Comparison of ENCODE assay signal across 9 mouse cellular contexts in the genomic region with DNA sequence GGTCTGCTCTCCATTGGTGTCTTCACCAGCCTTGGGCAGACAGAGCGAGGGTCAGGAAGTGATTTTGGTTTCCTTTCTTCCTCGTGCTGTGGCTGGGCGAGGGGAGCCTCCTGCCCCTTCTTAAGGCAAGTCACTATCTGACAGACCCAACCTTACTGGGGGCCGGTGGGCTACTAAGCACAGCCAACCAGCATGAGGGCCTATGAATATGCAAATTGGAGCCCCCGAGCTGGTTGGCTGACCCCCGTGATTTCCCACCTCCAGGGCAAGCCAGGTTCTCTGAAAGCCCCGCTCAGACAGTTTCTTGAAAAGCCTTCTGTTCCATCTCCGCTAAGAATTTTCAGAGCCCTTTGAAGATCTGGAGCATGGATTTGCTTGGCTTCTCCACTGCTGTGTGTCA. TPM values are rescaled to one million over a fixed set of nuclear protein-coding genes. Genes with fewer than 3 reads are reported as not detected.
A peak's percentile ranks its signal among the peaks of the same experiment; 100 is the strongest.
DNase-seq lines count a peak whose midpoint lies in the region; ATAC-seq and TF ChIP-seq lines count a peak whose summit lies in the region.
"Had no signal": no experiment of that assay in that cellular context is flagged by ENCODE, and none has a peak within 500 bp of the region (broad histone marks: within the 10 kb centered on the region; RNA-seq: fewer than 3 reads in every experiment).

No protein-coding gene starts in this region.

- ATAC-seq in heart, embryonic 16.5 days (replicated peaks; ENCODE audit: extremely low read depth, insufficient read depth, low FRiP score): no peak
- ATAC-seq in limb, embryonic 14.5 days (ENCODE audit: low FRiP score, low read depth): no peak

- H3K27ac ChIP-seq in heart, embryonic 16.5 days (ENCODE audit: low read length): no peak overlapping the region
- H3K27ac ChIP-seq in limb, embryonic 14.5 days (replicated peaks; ENCODE audit: low read depth, low read length): no peak overlapping the region

- no peak for DNase-seq in heart, adult 18-20 months
- DNase-seq in thymus, postnatal 4 days: peak; percentile 21
- no peak for DNase-seq in thymus, adult 18-20 months
- DNase-seq in limb, embryonic 14.5 days (ENCODE audit: low spot score): no peak
- no peak for DNase-seq in adrenal gland, adult 18-20 months (ENCODE audit: low spot score in 2 of 2)
- DNase-seq in cerebellum, postnatal 14 days: no peak
- DNase-seq in frontal cortex, postnatal 14 days (ENCODE audit: low spot score in 2 of 2): no peak

- no peaks in the 10 kb centered on the region for H3K36me3 ChIP-seq in heart, embryonic 16.5 days (ENCODE audit: control insufficient read depth, insufficient read depth)
- H3K36me3 ChIP-seq in limb, embryonic 14.5 days (ENCODE audit: control insufficient read depth, insufficient read depth, low read length): no peaks in the 10 kb centered on the region

- no peaks in the 10 kb centered on the region for H3K9me3 ChIP-seq in heart, embryonic 16.5 days (replicated peaks; ENCODE audit: control insufficient read depth, low read length)
- H3K9me3 ChIP-seq in limb, embryonic 14.5 days (ENCODE audit: control insufficient read depth, low read length): no peaks in the 10 kb centered on the region

- peak overlapping the region; percentile 6 for H3K4me3 ChIP-seq in heart, embryonic 16.5 days (ENCODE audit: low read length)
- 0 out of 2 replicates have a peak overlapping the region, but pooled peaks have one; percentile 3 for H3K4me3 ChIP-seq in limb, embryonic 14.5 days (replicated peaks; ENCODE audit: low read length)

- peak overlapping the region; percentile 36 for H3K4me2 ChIP-seq in heart, embryonic 16.5 days (ENCODE audit: low read depth, low read length)
- H3K4me2 ChIP-seq in limb, embryonic 14.5 days (replicated peaks; ENCODE audit: low read depth, low read length, severe bottlenecking): peak overlapping the region; percentile 36

- no peak for TF ChIP-seq POLR2A in limb, embryonic 14.5 days (IDR thresholded peaks at IDR 0.05; ENCODE audit: borderline replicate concordance, extremely low read depth, insufficient read depth, insufficient read length)

- no peaks in the 10 kb centered on the region for H3K27me3 ChIP-seq in heart, embryonic 16.5 days (ENCODE audit: control insufficient read depth, insufficient read depth, low read length)
- no peaks in the 10 kb centered on the region for H3K27me3 ChIP-seq in limb, embryonic 14.5 days (ENCODE audit: control insufficient read depth, insufficient read depth, low read length)

- peaks cover 10% of the 10 kb centered on the region for H3K4me1 ChIP-seq in heart, embryonic 16.5 days (ENCODE audit: control insufficient read depth, insufficient read depth, low read length)
- H3K4me1 ChIP-seq in limb, embryonic 14.5 days (ENCODE audit: control insufficient read depth, insufficient read depth, low read length): peaks cover 16% of the 10 kb centered on the region

- 7% methylated on average over 8 of the region's 8 CpGs for WGBS in heart, embryonic 16.5 days
- WGBS in limb, embryonic 14.5 days: 6% methylated on average over 8 of the region's 8 CpGs

- H3K9ac ChIP-seq in heart, embryonic 16.5 days (ENCODE audit: low read length): 0 out of 2 replicates have a peak overlapping the region, but pooled peaks have one; percentile 0
- H3K9ac ChIP-seq in limb, embryonic 14.5 days (ENCODE audit: low read depth, low read length, severe bottlenecking): 0 out of 2 replicates have a peak overlapping the region, but pooled peaks have one; percentile 25

RNA-seq across cellular contexts. Expression of a gene that starts 4.3 kb away (rescaled TPM):
- 1.8 and 2.4 TPM in 2 replicates for polyA plus RNA-seq in heart, embryonic 16.5 days (2015; fragmentation: Nextera tagmentation; extraction: Ambion mirVana)
- 1 to 10 TPM; 1.5 to 2.6 TPM for total RNA-seq in heart, adult 18-20 months (2021)
- 2.4 and 2.5 TPM in 2 replicates for polyA plus RNA-seq in limb, embryonic 14.5 days (2012; rRNA removed)
- polyA plus RNA-seq in limb, embryonic 14.5 days (2014; fragmentation: Nextera tagmentation; extraction: Ambion mirVana): 3.2 and 3.9 TPM in 2 replicates
- 1 to 10 TPM; 2.5 to 4.1 TPM for total RNA-seq in adrenal gland, adult 18-20 months (2021)

RNA-seq across cellular contexts. Expression of a gene that starts 4.3 kb away (rescaled TPM):
- 254 and 264 TPM in 2 replicates for polyA plus RNA-seq in heart, embryonic 16.5 days (2015; fragmentation: Nextera tagmentation; extraction: Ambion mirVana)
- 100 to 1,000 TPM; 759 to 769 TPM for total RNA-seq in heart, adult 18-20 months (2021)
- polyA plus RNA-seq in limb, embryonic 14.5 days (2012; rRNA removed): 155 and 168 TPM in 2 replicates
- 95.7 and 99.0 TPM in 2 replicates for polyA plus RNA-seq in limb, embryonic 14.5 days (2014; fragmentation: Nextera tagmentation; extraction: Ambion mirVana)
- 100 to 1,000 TPM; 364 to 483 TPM for total RNA-seq in adrenal gland, adult 18-20 months (2021)

RNA-seq across cellular contexts. Expression of a gene that starts 44.8 kb away (rescaled TPM):
- 1.6 and 2.5 TPM in 2 replicates for polyA plus RNA-seq in heart, embryonic 16.5 days (2015; fragmentation: Nextera tagmentation; extraction: Ambion mirVana)
- total RNA-seq in heart, adult 18-20 months (2021): 1 to 10 TPM; 1.4 to 2.1 TPM
- 0.37 and 0.43 TPM in 2 replicates for polyA plus RNA-seq in limb, embryonic 14.5 days (2012; rRNA removed)
- polyA plus RNA-seq in limb, embryonic 14.5 days (2014; fragmentation: Nextera tagmentation; extraction: Ambion mirVana): 0.39 and 0.50 TPM in 2 replicates
- 1 to 10 TPM in 1 of 2 experiments, under 1 TPM in 1; 0.80 to 1.3 TPM for total RNA-seq in adrenal gland, adult 18-20 months (2021)
- total RNA-seq: megakaryocyte-erythroid progenitor cell, adult 5-6 weeks had no signal
